Mouse (Mus musculus) heart, adult 2 months (tissue): ENCODE data around the gene Nutf2. TPM values are rescaled to one million over a fixed set of nuclear protein-coding genes. Genes with fewer than 3 reads are reported as not detected.
A peak's percentile ranks its signal among the peaks of the same experiment; 100 is the strongest.

Experiments used
- DNase-seq, 2 experiments: peaks; one replicate each; pipeline ENCODE4 v3.0.0; 2021
- H3K27ac ChIP-seq: fragments of 200-600 bp; 2 replicates; pipeline ENCODE4 v1.8.1; 2022
- H3K27me3 ChIP-seq: fragments of 200-500 bp; 2 replicates; pipeline ENCODE4 v1.6.1; 2012; ENCODE audit warnings: mild to moderate bottlenecking, low read length, inconsistent platforms, mixed read lengths; ENCODE audit not compliant: control insufficient read depth, insufficient read depth
- H3K36me3 ChIP-seq: fragments of 200-500 bp; 2 replicates; pipeline ENCODE4 v1.6.1; 2012; ENCODE audit warnings: low read length, inconsistent platforms; ENCODE audit not compliant: control insufficient read depth, insufficient read depth
- H3K4me1 ChIP-seq: fragments of 200-500 bp; 2 replicates; pipeline ENCODE4 v1.6.1; 2011; ENCODE audit warnings: low read length; ENCODE audit not compliant: control insufficient read depth, insufficient read depth
- H3K4me3 ChIP-seq: fragments of 200-600 bp; 2 replicates; pipeline ENCODE4 v1.8.1; 2022
- H3K79me2 ChIP-seq: fragments of 200-500 bp; replicated peaks from 2 replicates; pipeline ENCODE4 v1.6.1; 2012; ENCODE audit warnings: mild to moderate bottlenecking, inconsistent platforms, low read length, moderate library complexity, mixed read lengths; ENCODE audit not compliant: control insufficient read depth, insufficient read depth
- H3K9ac ChIP-seq: fragments of 200-500 bp; 2 replicates; pipeline ENCODE4 v1.6.1; 2012; ENCODE audit warnings: low read depth, mild to moderate bottlenecking, control low read depth, inconsistent platforms, low read length, mixed read lengths
- CTCF ChIP-seq: fragments of 200-600 bp; IDR thresholded peaks from 2 replicates; pipeline ENCODE4 v1.8.1; 2022; ENCODE audit warnings: antibody characterized with exemption, mild to moderate bottlenecking, moderate library complexity
- EP300 ChIP-seq: fragments of 200-500 bp; IDR thresholded peaks from 2 replicates; pipeline ENCODE4 v1.6.1; 2011; ENCODE audit warnings: low read depth, low read length, control low read depth; ENCODE audit not compliant: insufficient read depth
- POLR2A ChIP-seq: fragments of 200-500 bp; IDR thresholded peaks from 2 replicates; pipeline ENCODE4 v1.6.1; 2011; ENCODE audit warnings: mild to moderate bottlenecking, low read depth, low read length, control low read depth; ENCODE audit not compliant: insufficient read depth
- WGBS: fragments of 180-500 bp; shearing (Covaris S2); methylation state at CpG from one replicate; pipeline ENCODE4 v1.1.7; 2018; 5-methylcytosine and 5-hydroxymethylcytosine counted together
- intact Hi-C: fragments of 180-260 bp; cut with DNase I; formaldehyde crosslinking; loops from one replicate; pipeline ENCODE4 v1.15.1; 2025
- polyA plus RNA-seq: library from polyadenylated mRNA; depleted of rRNA; stranded (reverse); fragments of >200 nt; gene quantifications from 2 replicates; pipeline ENCODE4 v1.2.3, GENCODE M21; 2012
- total RNA-seq, 2 experiments: library from RNA; stranded (reverse); gene quantifications; 2 replicates each; pipeline ENCODE4 v1.2.3; 2021

The Nutf2 gene
- total and polyA plus RNA-seq, 3 experiments, result 35.5 to 56.1 (median 39.8) TPM

DNA sequence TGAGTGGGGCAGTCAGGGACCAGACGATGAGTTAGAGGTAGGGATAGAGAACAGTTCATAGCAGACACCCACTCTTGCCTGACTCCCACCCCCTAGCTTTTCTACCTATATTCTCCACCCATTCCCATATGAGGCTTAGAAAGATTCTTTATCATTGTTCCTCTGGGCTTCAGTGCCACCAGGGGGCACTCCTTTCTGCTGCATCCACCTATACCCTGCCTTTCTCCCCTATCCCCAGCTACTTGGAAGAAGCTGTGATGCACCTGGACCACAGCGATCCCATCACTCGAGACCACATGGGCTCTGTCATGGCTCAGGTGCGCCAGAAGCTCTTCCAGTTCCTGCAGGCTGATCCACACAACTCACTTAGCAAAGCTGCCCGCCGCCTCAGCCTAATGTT, 32.1 kb downstream of the Nutf2 start:
- Histone ChIP-seq H3K36me3 (no peaks in the 10 kb centered on the region), H3K4me1 (peaks cover 2% of the 10 kb centered on the region; the same call in 1 of the 2 replicates), H3K4me3 (no peak overlapping the region), H3K27me3 (no peaks in the 10 kb centered on the region), H3K9ac (no peak overlapping the region), H3K79me2 (no peaks in the 10 kb centered on the region), H3K27ac (no peak overlapping the region)
- WGBS, result 87% methylated on average over 6 of the region's 6 CpGs
- intact Hi-C loops, result no loop called here
- TF ChIP-seq EP300 (no peak), CTCF (peak; percentile 62)
- no peak for DNase-seq

DNA sequence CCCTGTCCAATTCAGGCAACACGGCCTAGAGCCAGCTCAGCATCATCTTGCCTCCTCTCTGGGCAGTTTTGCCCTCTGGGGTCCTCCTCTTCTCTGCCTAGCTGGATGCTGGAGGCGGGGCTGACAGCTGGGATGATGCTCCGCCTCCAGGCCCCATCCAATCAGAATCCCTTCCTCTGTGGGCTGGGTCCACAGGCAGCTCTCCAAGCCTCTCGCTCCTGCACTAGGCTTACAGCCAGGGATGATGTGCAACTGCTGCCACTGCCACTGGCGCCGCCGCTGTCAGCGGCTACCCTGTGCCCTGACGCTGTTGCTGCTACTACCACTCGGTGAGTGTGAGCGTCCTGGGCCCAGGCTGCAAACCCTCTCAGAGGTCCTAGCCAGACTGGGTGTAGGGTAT, 33.0 kb downstream of the Nutf2 start, which contains the start of gene Nrn1l:
TSS of gene Nrn1l (plus strand) at position 229 of the 400 bp plus-strand sequence.
- Histone ChIP-seq H3K27me3 (no peaks in the 10 kb centered on the region), H3K79me2 (no peaks in the 10 kb centered on the region), H3K4me1 (peaks cover 2% of the 10 kb centered on the region; the same call in 1 of the 2 replicates), H3K4me3 (no peak within 1 kb of the TSS), H3K36me3 (no peaks in the 10 kb centered on the region), H3K27ac (no peak within 1 kb of the TSS), H3K9ac (no peak within 1 kb of the TSS)
- 17% methylated on average over 11 of the region's 11 CpGs for WGBS
- DNase-seq, result peak; percentile 72 to 78
- intact Hi-C loops, result no loop called here
- TF ChIP-seq POLR2A, result no peak
- no peak for TF ChIP-seq EP300
- TF ChIP-seq CTCF, result no peak

DNA sequence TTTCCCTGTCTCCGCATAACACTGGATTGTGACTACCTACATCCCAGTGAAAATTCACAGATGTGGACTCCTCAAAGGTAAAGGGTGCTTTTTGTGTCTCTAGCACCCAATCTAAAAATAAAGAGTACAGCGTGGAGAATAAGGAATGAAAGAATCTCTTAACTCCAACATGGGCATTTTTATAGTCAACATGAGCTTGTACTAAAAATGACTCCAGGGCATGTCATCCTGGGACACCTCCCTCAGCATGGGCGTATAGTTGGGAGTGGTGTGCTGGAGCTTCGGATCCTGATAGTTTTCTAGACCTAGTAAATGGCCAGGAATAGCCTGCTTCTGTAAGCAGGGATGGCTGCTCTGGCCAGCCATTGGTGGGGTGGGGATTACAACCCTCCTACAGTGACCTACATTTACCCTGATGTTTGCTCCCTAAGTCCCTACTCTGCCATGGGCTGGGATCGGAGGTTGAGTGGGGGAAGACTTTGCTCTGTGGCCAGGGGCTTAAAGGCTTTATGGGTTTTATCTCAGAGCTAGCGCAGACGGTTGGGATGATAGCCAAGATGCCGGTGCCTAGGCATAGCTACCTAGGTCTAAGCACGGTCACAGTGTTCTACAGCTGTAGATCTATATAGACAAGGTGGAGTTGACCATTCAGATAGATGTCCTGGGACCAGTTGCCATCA, 37.6 kb downstream of the Nutf2 start:
- intact Hi-C loops, result loop anchor here (2.0 kb wide), 1 partner anchor 37 kb away; the partner anchor contains the start of gene Nutf2
- H3K79me2 ChIP-seq, result no peaks in the 10 kb centered on the region; the same call in 1 of the 2 replicates
- H3K4me3 ChIP-seq, result no peak overlapping the region
- no peaks in the 10 kb centered on the region for H3K27me3 ChIP-seq
- DNase-seq, result no peak
- 58% methylated on average over 9 of the region's 9 CpGs for WGBS
- no peak overlapping the region for H3K27ac ChIP-seq
- no peaks in the 10 kb centered on the region for H3K36me3 ChIP-seq
- H3K4me1 ChIP-seq, result 0 out of 2 replicates have a peak, but pooled peaks cover 1% of the 10 kb centered on the region
- TF ChIP-seq POLR2A (no peak), EP300 (no peak), CTCF (no peak)
- H3K9ac ChIP-seq, result no peak overlapping the region

DNA sequence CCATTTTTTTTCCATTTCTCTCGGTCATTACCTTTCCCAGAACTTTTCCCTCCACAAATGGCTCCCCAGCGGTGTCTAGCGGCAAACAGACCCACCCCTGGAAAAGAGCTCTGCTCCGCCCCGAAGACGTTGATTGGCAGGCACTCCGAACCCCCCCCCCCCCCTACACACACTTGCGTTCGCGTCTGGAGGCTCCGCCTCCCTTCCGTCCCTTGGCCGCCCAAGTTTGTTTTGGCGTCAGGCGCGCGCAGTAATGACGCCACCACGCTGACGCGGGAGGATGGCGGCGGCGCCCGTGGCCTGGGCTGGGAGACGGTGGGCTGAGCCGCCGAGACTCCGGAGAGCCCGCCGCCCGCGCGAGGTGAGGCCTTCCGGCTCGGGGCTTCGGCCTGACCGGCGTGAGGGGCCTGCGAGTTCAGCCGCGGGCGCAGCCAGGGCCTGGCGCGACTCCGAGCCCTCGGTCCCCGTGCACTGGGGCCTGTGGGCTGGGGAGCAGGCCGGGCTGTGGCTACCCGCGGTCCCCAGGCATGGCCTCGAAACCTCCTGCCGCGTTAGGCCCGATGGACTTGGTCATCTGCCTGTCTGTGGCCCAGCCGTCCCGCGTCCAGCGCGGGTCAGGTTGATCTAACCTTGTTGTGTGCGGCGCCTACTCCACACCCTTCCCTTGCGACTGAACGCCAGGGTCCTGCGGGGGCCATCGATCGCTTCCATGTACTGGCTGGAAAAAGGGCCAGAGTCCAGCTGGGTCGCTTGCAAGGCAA, 40.0 kb downstream of the Nutf2 start, which contains the start of gene Pskh1:
TSS of gene Pskh1 (plus strand) at position 262 of the 761 bp plus-strand sequence.
- Histone ChIP-seq H3K9ac (peak within 1 kb of the TSS; percentile 97), H3K36me3 (no peaks in the 10 kb centered on the region), H3K27ac (peak within 1 kb of the TSS; percentile 91), H3K79me2 (peaks cover 1% of the 10 kb centered on the region; the same call in 1 of the 2 replicates), H3K27me3 (no peaks in the 10 kb centered on the region), H3K4me1 (0 out of 2 replicates have a peak, but pooled peaks cover 1% of the 10 kb centered on the region), H3K4me3 (peak within 1 kb of the TSS; percentile 99)
- intact Hi-C loops, result loop anchor here (2.0 to 5.0 kb wide), 3 partner anchors 36 to 200 kb away; partner anchors contain the start of genes Acd, Ddx28 and Pard6a
- TF ChIP-seq CTCF (peak; percentile 28; the same call in 1 of the 2 replicates), EP300 (no peak), POLR2A (peak; percentile 63; the same call in 1 of the 2 replicates)
- peak; percentile 94 to 97 for DNase-seq
- under 1% methylated on average over 68 of the region's 68 CpGs for WGBS

DNA sequence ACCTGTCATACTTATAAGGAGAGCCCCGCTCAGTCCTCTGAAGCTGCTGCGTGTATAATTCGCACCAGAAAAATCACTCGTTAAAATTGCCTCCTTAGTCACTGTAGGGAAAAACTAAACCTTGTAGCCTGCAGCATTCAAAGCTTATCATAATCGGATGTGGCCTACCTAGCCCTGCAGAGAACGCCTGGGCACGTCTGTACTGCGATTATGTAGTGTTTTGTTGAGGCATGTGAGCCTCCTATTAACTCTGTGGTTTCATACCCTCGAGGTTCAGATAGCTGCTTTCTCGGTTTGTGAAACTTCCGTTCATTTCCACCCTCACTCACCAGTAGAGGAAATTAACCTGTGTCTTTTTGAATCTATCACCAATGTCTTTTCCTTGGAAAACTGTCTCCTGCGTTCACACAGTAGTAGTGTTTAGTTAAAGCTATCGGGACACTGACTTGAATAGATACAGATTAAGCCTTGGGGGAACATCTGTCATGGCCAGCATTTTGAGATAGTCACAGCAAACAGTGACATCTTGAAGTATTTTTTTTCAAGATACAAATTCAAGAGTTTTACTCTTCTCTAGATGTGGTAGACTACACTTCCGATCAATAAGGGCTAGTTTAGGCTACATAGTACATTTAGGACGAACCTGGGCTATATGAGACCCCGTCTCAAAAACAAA, 40.7 kb downstream of the Nutf2 start:
- 23% methylated on average over 16 of the region's 16 CpGs for WGBS
- H3K79me2 ChIP-seq, result peaks cover 3% of the 10 kb centered on the region; the same call in 1 of the 2 replicates
- peak overlapping the region; percentile 99 for H3K4me3 ChIP-seq
- H3K36me3 ChIP-seq, result no peaks in the 10 kb centered on the region
- peaks cover 3% of the 10 kb centered on the region; the same call in 1 of the 2 replicates for H3K4me1 ChIP-seq
- H3K27ac ChIP-seq, result peak overlapping the region; percentile 91
- TF ChIP-seq EP300, result no peak
- TF ChIP-seq POLR2A, result no peak
- TF ChIP-seq CTCF, result no peak
- H3K27me3 ChIP-seq, result no peaks in the 10 kb centered on the region
- peak overlapping the region; percentile 97 for H3K9ac ChIP-seq
- intact Hi-C loops, result loop anchor here (2.0 to 5.0 kb wide), 3 partner anchors 36 to 200 kb away; partner anchors contain the start of genes Acd, Ddx28 and Pard6a
- DNase-seq, result no peak
